Mouse (Mus musculus) myocyte (in vitro differentiated cells): ENCODE measurements around the gene Arhgap15. TPM values are rescaled to one million over a fixed set of nuclear protein-coding genes. Genes with fewer than 3 reads are reported as not detected.

ENCODE experiments used
- H3K27me3 ChIP-seq: one replicate; pipeline ENCODE4 v1.6.1; 2011; ENCODE audit not compliant: control insufficient read depth, insufficient read depth, insufficient read length
- H3K36me3 ChIP-seq: one replicate; pipeline ENCODE4 v1.6.1; 2011; ENCODE audit not compliant: control insufficient read depth, insufficient read depth
- H3K4me2 ChIP-seq: one replicate; pipeline ENCODE4 v1.6.1; 2011; ENCODE audit warnings: low read depth, control low read depth
- H3K4me3 ChIP-seq: one replicate; pipeline ENCODE4 v1.5.1; 2011; ENCODE audit warnings: mild to moderate bottlenecking, control low read depth, moderate library complexity
- H3K79me2 ChIP-seq: one replicate; pipeline ENCODE4 v1.6.1; 2011; ENCODE audit not compliant: control insufficient read depth, insufficient read depth
- H3ac ChIP-seq: one replicate; pipeline ENCODE4 v1.6.1; 2011; ENCODE audit not compliant: control insufficient read depth, insufficient read length
- CEBPB ChIP-seq: IDR thresholded peaks from 2 replicates; pipeline ENCODE4 v1.6.1; 2011; ENCODE audit warnings: mild to moderate bottlenecking, moderate library complexity; ENCODE audit not compliant: poor library complexity, insufficient read depth, severe bottlenecking
- E2F4 ChIP-seq: IDR thresholded peaks from one replicate; pipeline ENCODE4 v1.6.1; 2011; ENCODE audit warnings: mild to moderate bottlenecking, control low read depth, moderate library complexity; ENCODE audit not compliant: insufficient read depth
- MAX ChIP-seq: IDR thresholded peaks from one replicate; pipeline ENCODE4 v1.6.1; 2011; ENCODE audit warnings: low read depth, mild to moderate bottlenecking, control low read depth
- MYOD1 ChIP-seq, 3 experiments: IDR thresholded peaks; one replicate each; pipeline ENCODE4 v1.6.1; 2011; ENCODE audit warnings: control low read depth in 2 of 3, low read depth in 2 of 3, mild to moderate bottlenecking in 2 of 3, moderate library complexity in 1 of 3; ENCODE audit not compliant: insufficient read length in 2 of 3, control insufficient read depth in 1 of 3
- MYOG ChIP-seq, 3 experiments: IDR thresholded peaks; one replicate each; pipeline ENCODE4 v1.6.1; 2011; ENCODE audit warnings: control low read depth in 2 of 3, low read depth in 2 of 3, mild to moderate bottlenecking in 2 of 3; ENCODE audit not compliant: insufficient read length in 2 of 3, control insufficient read depth in 1 of 3, insufficient read depth in 1 of 3
- POLR2A ChIP-seq: IDR thresholded peaks from one replicate; pipeline ENCODE4 v1.6.1; 2011; ENCODE audit warnings: low read depth, mild to moderate bottlenecking, control low read depth, moderate library complexity; ENCODE audit not compliant: insufficient read length
- POLR2AphosphoS2 ChIP-seq: IDR thresholded peaks from one replicate; pipeline ENCODE4 v1.6.1; 2011; ENCODE audit warnings: low read depth, control low read depth; ENCODE audit not compliant: insufficient read length
- REST ChIP-seq: IDR thresholded peaks from one replicate; pipeline ENCODE4 v1.6.1; 2011; ENCODE audit warnings: mild to moderate bottlenecking, control low read depth, moderate library complexity; ENCODE audit not compliant: insufficient read depth, insufficient read length
- SRF ChIP-seq: IDR thresholded peaks from one replicate; pipeline ENCODE4 v1.6.1; 2011; ENCODE audit warnings: low read depth; ENCODE audit not compliant: control insufficient read depth, insufficient read length
- TCF12 ChIP-seq: IDR thresholded peaks from one replicate; pipeline ENCODE4 v1.6.1; 2011; ENCODE audit warnings: mild to moderate bottlenecking, control low read depth; ENCODE audit not compliant: poor library complexity, insufficient read depth, severe bottlenecking
- TCF3 ChIP-seq: IDR thresholded peaks from one replicate; pipeline ENCODE4 v1.6.1; 2011; ENCODE audit warnings: low read depth, control low read depth; ENCODE audit not compliant: insufficient read length
- USF1 ChIP-seq: IDR thresholded peaks from one replicate; pipeline ENCODE4 v1.6.1; 2011; ENCODE audit warnings: low read depth, mild to moderate bottlenecking, control low read depth, moderate library complexity
- polyA plus RNA-seq: library from polyadenylated mRNA; unstranded; fragments of >200 nt; fragmentation: generic; extraction: Trizol; gene quantifications from one replicate; pipeline ENCODE4 v1.2.1, GENCODE M21; 2012; ENCODE audit warnings: missing spikeins

The Arhgap15 gene
- polyA plus RNA-seq, 1 experiment, result not detected

- TF ChIP-seq MYOD1 (IDR thresholded peaks at IDR 0.05; ENCODE audit: control insufficient read depth in 1 of 3, insufficient read length in 2 of 3, low read depth in 2 of 3) (no peak), MYOG (IDR thresholded peaks at IDR 0.05; ENCODE audit: control insufficient read depth in 1 of 3, insufficient read depth in 1 of 3, insufficient read length in 2 of 3, low read depth in 2 of 3) (no peak), CEBPB (no peak)
- H3K4me2 ChIP-seq, result no peak overlapping the region
- no peak overlapping the region for H3ac ChIP-seq
Measured at GRCm38 (mm10) chr2:44304261-44304970, 555.8 kb downstream of the Arhgap15 start.

DNA sequence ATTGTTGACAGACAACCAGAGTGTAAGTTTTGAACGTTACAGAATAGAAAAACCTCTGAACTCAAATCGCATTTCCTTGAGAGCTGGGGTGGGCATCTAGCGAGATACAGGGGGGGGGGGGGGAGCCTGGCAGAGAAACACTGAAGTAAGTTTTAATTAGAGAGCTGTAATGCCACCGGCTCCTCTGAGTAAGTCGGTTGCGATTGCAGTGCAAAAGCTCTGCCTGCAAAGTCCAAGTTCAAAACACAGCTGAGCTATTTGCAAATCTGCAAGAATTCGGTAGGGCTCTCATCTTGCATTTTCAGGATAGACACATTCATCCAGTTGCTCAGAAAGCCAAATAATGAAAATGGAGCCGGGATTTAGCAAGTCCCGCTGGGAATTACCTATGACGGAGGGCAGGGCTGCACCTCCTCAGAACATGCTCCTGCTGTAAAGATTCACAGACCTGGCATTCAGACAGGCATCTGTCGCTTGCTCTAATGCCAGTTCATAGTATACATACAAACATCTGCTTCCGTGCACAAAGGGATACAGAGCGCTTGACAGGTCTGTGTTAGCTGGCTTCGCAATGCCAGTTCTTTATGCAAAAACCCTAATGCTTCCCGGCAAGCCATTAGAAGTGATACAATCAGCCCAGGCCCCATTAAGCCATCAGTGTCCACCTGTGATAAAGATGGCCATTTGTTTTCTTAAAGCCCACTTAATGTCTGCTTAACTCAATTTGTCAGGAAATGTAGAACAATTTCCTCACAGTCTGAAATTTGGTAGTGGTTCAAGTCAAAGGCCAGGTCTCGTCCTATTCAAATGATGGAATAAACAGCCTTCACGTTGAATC lies 556.6 kb downstream of the Arhgap15 start:
- H3K4me2 ChIP-seq, result no peak overlapping the region
- no peak overlapping the region for H3ac ChIP-seq
- no peaks in the 10 kb centered on the region for H3K36me3 ChIP-seq
- no peaks in the 10 kb centered on the region for H3K79me2 ChIP-seq
- no peak for TF ChIP-seq MYOG (IDR thresholded peaks at IDR 0.05; ENCODE audit: control insufficient read depth in 1 of 3, insufficient read depth in 1 of 3, insufficient read length in 2 of 3, low read depth in 2 of 3)
- TF ChIP-seq TCF12, result no peak
- TF ChIP-seq POLR2A, result no peak
- TF ChIP-seq MAX, result no peak
- no peak for TF ChIP-seq TCF3
- TF ChIP-seq REST, result no peak
- no peak for TF ChIP-seq USF1
- TF ChIP-seq MYOD1 (IDR thresholded peaks at IDR 0.05; ENCODE audit: control insufficient read depth in 1 of 3, insufficient read length in 2 of 3, low read depth in 2 of 3), result no peak
- no peak for TF ChIP-seq CEBPB
- TF ChIP-seq E2F4, result no peak
- no peak for TF ChIP-seq SRF
- TF ChIP-seq POLR2AphosphoS2, result no peak
- no peak overlapping the region for H3K4me3 ChIP-seq
- no peaks in the 10 kb centered on the region for H3K27me3 ChIP-seq

More at GRCm38 (mm10) chr2:44304261-44304970, 555.8 kb downstream of the Arhgap15 start:
- Histone ChIP-seq H3K4me3 (no peak overlapping the region), H3K27me3 (no peaks in the 10 kb centered on the region), H3K36me3 (no peaks in the 10 kb centered on the region), H3K79me2 (no peaks in the 10 kb centered on the region)

GRCm38 (mm10) chr2:44306137-44306536 lies 557.5 kb downstream of the Arhgap15 start:
- Histone ChIP-seq H3K36me3 (no peaks in the 10 kb centered on the region), H3K4me3 (no peak overlapping the region), H3ac (no peak overlapping the region), H3K79me2 (no peaks in the 10 kb centered on the region), H3K27me3 (no peaks in the 10 kb centered on the region), H3K4me2 (no peak overlapping the region)
- TF ChIP-seq TCF12, result no peak
- TF ChIP-seq MAX, result no peak
- no peak for TF ChIP-seq MYOG (IDR thresholded peaks at IDR 0.05; ENCODE audit: control insufficient read depth in 1 of 3, insufficient read depth in 1 of 3, insufficient read length in 2 of 3, low read depth in 2 of 3)
- no peak for TF ChIP-seq POLR2AphosphoS2
- TF ChIP-seq USF1, result no peak
- TF ChIP-seq CEBPB, result no peak
- TF ChIP-seq MYOD1 (IDR thresholded peaks at IDR 0.05; ENCODE audit: control insufficient read depth in 1 of 3, insufficient read length in 2 of 3, low read depth in 2 of 3), result no peak
- TF ChIP-seq E2F4, result no peak
- TF ChIP-seq TCF3, result no peak
- TF ChIP-seq REST, result no peak
- no peak for TF ChIP-seq SRF
- TF ChIP-seq POLR2A, result no peak

- Histone ChIP-seq H3K79me2 (no peaks in the 10 kb centered on the region), H3K4me2 (no peak overlapping the region), H3K4me3 (no peak overlapping the region), H3K36me3 (no peaks in the 10 kb centered on the region), H3K27me3 (no peaks in the 10 kb centered on the region), H3ac (no peak overlapping the region)
- TF ChIP-seq MYOD1 (IDR thresholded peaks at IDR 0.05; ENCODE audit: control insufficient read depth in 1 of 3, insufficient read length in 2 of 3, low read depth in 2 of 3), result no peak
- TF ChIP-seq TCF3, result no peak
- no peak for TF ChIP-seq TCF12
- TF ChIP-seq USF1, result no peak
- no peak for TF ChIP-seq MAX
- no peak for TF ChIP-seq POLR2A
- no peak for TF ChIP-seq REST
- TF ChIP-seq CEBPB, result no peak
- TF ChIP-seq MYOG (IDR thresholded peaks at IDR 0.05; ENCODE audit: control insufficient read depth in 1 of 3, insufficient read depth in 1 of 3, insufficient read length in 2 of 3, low read depth in 2 of 3), result no peak
Measured at GRCm38 (mm10) chr2:44309124-44309523, 560.5 kb downstream of the Arhgap15 start.
